Mouse (Mus musculus): Measurements from ENCODE around the gene Syngr1. TPM values are rescaled to one million over a fixed set of nuclear protein-coding genes. Genes with fewer than 3 reads are reported as not detected.

Gene Syngr1
- total and polyA plus RNA-seq, 3 experiments: 9.7 to 14.8 (median 11.3) TPM

DNA sequence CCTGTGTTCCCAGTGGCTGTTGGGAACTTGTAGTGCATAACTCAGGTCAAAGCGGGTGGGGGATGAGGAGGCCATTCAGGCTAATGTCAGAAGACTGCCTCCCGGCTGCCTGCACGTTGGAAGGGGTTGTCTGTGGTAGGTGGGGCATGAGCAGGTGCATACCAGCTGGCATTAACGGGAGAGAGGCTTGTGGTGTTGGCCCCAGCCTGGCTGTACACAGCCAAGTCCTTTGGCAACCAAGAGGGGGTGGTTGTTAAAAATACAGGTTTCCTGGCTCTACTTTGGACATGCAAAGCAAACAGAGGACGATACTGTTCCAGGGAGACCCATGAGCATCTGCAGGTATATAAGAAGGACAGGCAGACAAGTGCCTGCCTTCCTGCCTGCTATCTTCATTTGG is 74.3 kb downstream of the Syngr1 start:
- Histone ChIP-seq H3K9me3 (replicated peaks; ENCODE audit: low read length) (no peaks in the 10 kb centered on the region), H3K4me2 (ENCODE audit: insufficient read depth, low read depth, poor library complexity, severe bottlenecking) (no peak overlapping the region), H3K4me1 (ENCODE audit: control insufficient read depth in 1 of 2, insufficient read depth in 2 of 2) (no peaks in the 10 kb centered on the region; a peak in 1 of 4 replicates), H3K9ac (ENCODE audit: insufficient read depth, low read depth) (no peak overlapping the region), H3K27ac (ENCODE audit: insufficient read depth, low read depth) (no peak overlapping the region), H3K4me3 (replicated peaks in 1 of 3; ENCODE audit: low read depth in 2 of 3, low read length in 2 of 3, poor library complexity in 1 of 3) (no peak overlapping the region), H3K27me3 (replicated peaks) (peaks cover 24% of the 10 kb centered on the region), H3K36me3 (replicated peaks in 1 of 2; ENCODE audit: control insufficient read depth in 1 of 2, insufficient read depth in 1 of 2, low read length in 1 of 2) (peaks cover 14 to 28% of the 10 kb centered on the region in 2 experiments), H3K79me2 (replicated peaks; ENCODE audit: control insufficient read depth, extremely low read depth, insufficient read depth, poor library complexity, severe bottlenecking) (no peaks in the 10 kb centered on the region)
- in situ Hi-C loops (cut with MboI; ENCODE audit: low pct_ligation_motif_present, low pct_unique_long_range_greater_than_20kb, low sequenced_read_pairs) (no loop called here), dilution Hi-C loops (cut with MboI; ENCODE audit: extremely low pct_ligation_motif_present, extremely low pct_unique_long_range_greater_than_20kb, low sequenced_read_pairs) (no loop called here)
- TF ChIP-seq UBTF (IDR thresholded peaks at IDR 0.05; ENCODE audit: low read depth, low read length) (no peak), CTCF (conservative IDR thresholded peaks at IDR 0.05 in 1 of 2, IDR thresholded peaks at IDR 0.05 in 1 of 2; ENCODE audit: low read depth in 2 of 2, low read length in 2 of 2) (no peak), SIN3A (IDR thresholded peaks at IDR 0.05; ENCODE audit: low read length) (no peak), BHLHE40 (IDR thresholded peaks at IDR 0.05; ENCODE audit: low read depth, low read length) (no peak), JUN (IDR thresholded peaks at IDR 0.05; ENCODE audit: insufficient read depth, low read depth, low read length) (no peak), E2F4 (IDR thresholded peaks at IDR 0.05; ENCODE audit: insufficient replicate concordance, low read depth, low read length) (no peak), PAX5 (IDR thresholded peaks at IDR 0.05; ENCODE audit: low read length) (no peak), ELF1 (IDR thresholded peaks at IDR 0.05; ENCODE audit: low read depth, low read length) (no peak), MXI1 (IDR thresholded peaks at IDR 0.05; ENCODE audit: low read depth, low read length) (no peak), GABPA (IDR thresholded peaks at IDR 0.05; ENCODE audit: insufficient replicate concordance, low read depth, low read length) (no peak), SMC3 (IDR thresholded peaks at IDR 0.05; ENCODE audit: low read depth, low read length) (no peak), ZKSCAN1 (IDR thresholded peaks at IDR 0.05; ENCODE audit: borderline replicate concordance, low read depth, low read length) (no peak), NRF1 (IDR thresholded peaks at IDR 0.05; ENCODE audit: low read depth, low read length) (no peak), ZNF384 (IDR thresholded peaks at IDR 0.05; ENCODE audit: low read depth, low read length) (no peak), CHD2 (IDR thresholded peaks at IDR 0.05; ENCODE audit: low read length) (no peak), NELFE (IDR thresholded peaks at IDR 0.05; ENCODE audit: low read depth, low read length) (no peak), KAT2A (IDR thresholded peaks at IDR 0.05; ENCODE audit: insufficient replicate concordance, low read length) (no peak), TBP (conservative IDR thresholded peaks at IDR 0.05; ENCODE audit: low read depth, low read length) (no peak)
- no peak for DNase-seq (ENCODE audit: extremely low read depth)

Other genes with a start within 250 kb of the Syngr1 start
- 3.9 and 4.7 TPM in 2 replicates for gene Apobec3, start 199.7 kb upstream of the Syngr1 start, total RNA-seq (2012; rRNA removed)
- 8.7 and 10.4 TPM in 2 replicates for gene Apobec3, start 199.7 kb upstream of the Syngr1 start, total RNA-seq (2014; rRNA removed)
- 94.3 and 98.5 TPM in 2 replicates for gene Apobec3, start 199.7 kb upstream of the Syngr1 start, polyA plus RNA-seq (2012; ENCODE audit: insufficient read length, low read depth)
- gene Cbx7, start 120.2 kb upstream of the Syngr1 start, total RNA-seq (2012; rRNA removed): 10.0 and 12.1 TPM in 2 replicates
- 5.6 and 8.1 TPM in 2 replicates for gene Cbx7, start 120.2 kb upstream of the Syngr1 start, total RNA-seq (2014; rRNA removed)
- gene Cbx7, start 120.2 kb upstream of the Syngr1 start, polyA plus RNA-seq (2012; ENCODE audit: insufficient read length, low read depth): 12.4 and 14.7 TPM in 2 replicates
- gene Pdgfb, start 76.4 kb upstream of the Syngr1 start, total RNA-seq (2012; rRNA removed): not detected in 2 replicates
- not detected in 2 replicates for gene Pdgfb, start 76.4 kb upstream of the Syngr1 start, total RNA-seq (2014; rRNA removed)
- not detected in 2 replicates for gene Pdgfb, start 76.4 kb upstream of the Syngr1 start, polyA plus RNA-seq (2012; ENCODE audit: insufficient read length, low read depth)
- 3,351 and 3,819 TPM in 2 replicates for gene Rpl3, start 534 bp downstream of the Syngr1 start, total RNA-seq (2012; rRNA removed)
- 2,106 and 2,198 TPM in 2 replicates for gene Rpl3, start 534 bp downstream of the Syngr1 start, total RNA-seq (2014; rRNA removed)
- 2,552 and 2,592 TPM in 2 replicates for gene Rpl3, start 534 bp downstream of the Syngr1 start, polyA plus RNA-seq (2012; ENCODE audit: insufficient read length, low read depth)
- gene Tab1, start 41.8 kb downstream of the Syngr1 start, total RNA-seq (2012; rRNA removed): 15.1 and 17.7 TPM in 2 replicates
- gene Tab1, start 41.8 kb downstream of the Syngr1 start, total RNA-seq (2014; rRNA removed): 10.4 and 12.0 TPM in 2 replicates
- gene Tab1, start 41.8 kb downstream of the Syngr1 start, polyA plus RNA-seq (2012; ENCODE audit: insufficient read length, low read depth): 11.4 and 11.6 TPM in 2 replicates
- gene Mgat3, start 82.4 kb downstream of the Syngr1 start, total RNA-seq (2012; rRNA removed): 0.13 and 0.21 TPM in 2 replicates
- gene Mgat3, start 82.4 kb downstream of the Syngr1 start, total RNA-seq (2014; rRNA removed): 0.15 and 0.36 TPM in 2 replicates
- 0.05 and 0.09 TPM in 2 replicates for gene Mgat3, start 82.4 kb downstream of the Syngr1 start, polyA plus RNA-seq (2012; ENCODE audit: insufficient read length, low read depth)
- 34.4 and 35.4 TPM in 2 replicates for gene Mief1, start 142.7 kb downstream of the Syngr1 start, total RNA-seq (2012; rRNA removed)
- 18.8 and 20.7 TPM in 2 replicates for gene Mief1, start 142.7 kb downstream of the Syngr1 start, total RNA-seq (2014; rRNA removed)
- gene Mief1, start 142.7 kb downstream of the Syngr1 start, polyA plus RNA-seq (2012; ENCODE audit: insufficient read length, low read depth): 19.2 and 23.3 TPM in 2 replicates
- not detected in 2 replicates for gene AC140267.1, start 144.5 kb downstream of the Syngr1 start, total RNA-seq (2012; rRNA removed)
- gene AC140267.1, start 144.5 kb downstream of the Syngr1 start, total RNA-seq (2014; rRNA removed): not detected in 2 replicates
- 6.5 TPM in 1 of 2 replicates, not detected in the other for gene AC140267.1, start 144.5 kb downstream of the Syngr1 start, polyA plus RNA-seq (2012; ENCODE audit: insufficient read length, low read depth)
- 351 and 486 TPM in 2 replicates for gene Atf4, start 163.8 kb downstream of the Syngr1 start, total RNA-seq (2012; rRNA removed)
- gene Atf4, start 163.8 kb downstream of the Syngr1 start, total RNA-seq (2014; rRNA removed): 721 and 819 TPM in 2 replicates
- gene Atf4, start 163.8 kb downstream of the Syngr1 start, polyA plus RNA-seq (2012; ENCODE audit: insufficient read length, low read depth): 324 and 357 TPM in 2 replicates
- 47.1 and 55.0 TPM in 2 replicates for gene Rps19bp1, start 173.0 kb downstream of the Syngr1 start, total RNA-seq (2012; rRNA removed)
- gene Rps19bp1, start 173.0 kb downstream of the Syngr1 start, total RNA-seq (2014; rRNA removed): 63.3 and 67.3 TPM in 2 replicates
- 91.2 and 99.6 TPM in 2 replicates for gene Rps19bp1, start 173.0 kb downstream of the Syngr1 start, polyA plus RNA-seq (2012; ENCODE audit: insufficient read length, low read depth)
- under 0.01 TPM in 1 of 2 replicates, not detected in the other for gene Cacna1i, start 195.9 kb downstream of the Syngr1 start, total RNA-seq (2012; rRNA removed)
- 0.03 TPM in 1 of 2 replicates, not detected in the other for gene Cacna1i, start 195.9 kb downstream of the Syngr1 start, total RNA-seq (2014; rRNA removed)
- gene Cacna1i, start 195.9 kb downstream of the Syngr1 start, polyA plus RNA-seq (2012; ENCODE audit: insufficient read length, low read depth): not detected in 2 replicates